Mouse (Mus musculus): Measurements from ENCODE around the gene Gtsf1. TPM values are rescaled to one million over a fixed set of nuclear protein-coding genes. Genes with fewer than 3 reads are reported as not detected.
A peak's percentile ranks its signal among the peaks of the same experiment; 100 is the strongest.
"Not testable (repeated sequence)": the region's sequence is repeated elsewhere in the genome, so short reads cannot be mapped to it uniquely, and the experiment has no call there.

The Gtsf1 gene
- total RNA-seq (2021) = not detected
- long read RNA-seq, experiment 1 = 0 reads
- long read RNA-seq, experiment 2 = 0 reads

DNA sequence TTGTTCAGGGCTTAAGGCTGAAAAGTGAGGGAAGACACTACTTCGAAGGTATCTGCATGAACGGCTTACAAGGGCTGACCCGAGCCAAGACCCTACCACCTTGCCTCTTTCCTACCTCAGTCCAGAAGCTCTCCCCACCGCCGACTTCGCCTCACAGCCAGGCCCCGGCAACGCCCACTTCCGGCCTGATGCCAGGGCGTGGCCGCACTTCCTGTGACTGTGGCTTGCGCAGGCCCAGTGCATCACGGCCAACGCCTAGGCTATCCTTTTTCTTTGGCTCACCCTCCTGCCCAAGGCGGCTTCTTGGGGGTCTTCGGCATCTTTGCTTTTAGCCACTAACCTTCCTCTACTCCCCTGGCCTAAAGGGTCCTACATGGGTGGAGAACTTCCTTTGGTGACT, at the start of gene Gtsf1:
Gene Gtsf1 (minus strand): TSS at position 230 of the 400 bp plus-strand sequence.
- DNase-seq (ENCODE audit: low spot score in 2 of 2) = no peak

DNA sequence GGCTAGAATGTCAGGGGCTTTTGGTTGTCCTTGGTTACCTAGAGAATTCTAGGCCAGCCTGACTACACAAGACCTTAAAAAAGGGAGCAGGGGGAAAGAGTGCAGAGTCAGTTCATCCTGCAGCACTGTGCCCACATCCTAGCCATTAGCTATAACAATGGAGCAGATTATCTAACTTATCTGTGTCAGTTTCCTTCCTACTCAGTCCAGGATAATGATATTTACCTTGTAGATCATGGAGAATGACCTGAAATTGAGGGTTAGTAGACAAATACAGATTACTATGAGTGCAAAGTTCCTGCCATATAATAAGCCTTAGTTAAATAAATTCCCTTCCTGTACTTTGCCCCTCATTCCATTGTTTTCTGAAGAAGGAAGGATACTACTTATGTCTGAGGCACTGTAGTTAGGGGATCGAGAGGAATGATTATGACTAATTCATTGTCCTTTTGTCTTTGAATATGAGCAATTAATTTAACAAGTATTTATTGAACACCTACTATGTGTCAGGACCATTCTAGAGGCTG, 48.9 kb upstream of the Gtsf1 start:
- DNase-seq (ENCODE audit: low spot score in 2 of 2) = no peak

DNA sequence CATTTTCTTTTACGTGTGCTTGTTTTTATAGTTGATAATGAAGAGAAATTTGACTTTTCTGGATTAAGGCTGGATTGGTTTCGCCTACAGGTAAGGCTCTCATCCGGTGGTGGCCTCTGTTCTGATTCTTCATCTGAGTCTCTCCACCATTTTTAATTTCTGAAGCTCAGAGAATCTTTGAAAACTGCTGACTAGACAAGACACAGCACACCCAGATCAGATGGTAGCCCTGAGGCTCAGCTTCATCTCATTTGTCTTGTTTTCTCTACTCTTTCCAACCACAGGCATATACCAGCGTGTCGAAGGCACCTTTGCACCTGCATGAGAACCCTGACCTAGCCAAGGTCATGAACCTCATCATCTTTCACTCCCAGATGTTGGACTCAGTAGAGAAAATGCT, 43.5 kb upstream of the Gtsf1 start:
- no peak for DNase-seq (ENCODE audit: low spot score in 2 of 2)

GRCm38 (mm10) chr15:103473182-103473581, 42.9 kb upstream of the Gtsf1 start:
- no peak for DNase-seq (ENCODE audit: low spot score in 2 of 2)

GRCm38 (mm10) chr15:103472265-103472664, 42.0 kb upstream of the Gtsf1 start:
- DNase-seq (ENCODE audit: low spot score in 2 of 2) = no peak

DNA sequence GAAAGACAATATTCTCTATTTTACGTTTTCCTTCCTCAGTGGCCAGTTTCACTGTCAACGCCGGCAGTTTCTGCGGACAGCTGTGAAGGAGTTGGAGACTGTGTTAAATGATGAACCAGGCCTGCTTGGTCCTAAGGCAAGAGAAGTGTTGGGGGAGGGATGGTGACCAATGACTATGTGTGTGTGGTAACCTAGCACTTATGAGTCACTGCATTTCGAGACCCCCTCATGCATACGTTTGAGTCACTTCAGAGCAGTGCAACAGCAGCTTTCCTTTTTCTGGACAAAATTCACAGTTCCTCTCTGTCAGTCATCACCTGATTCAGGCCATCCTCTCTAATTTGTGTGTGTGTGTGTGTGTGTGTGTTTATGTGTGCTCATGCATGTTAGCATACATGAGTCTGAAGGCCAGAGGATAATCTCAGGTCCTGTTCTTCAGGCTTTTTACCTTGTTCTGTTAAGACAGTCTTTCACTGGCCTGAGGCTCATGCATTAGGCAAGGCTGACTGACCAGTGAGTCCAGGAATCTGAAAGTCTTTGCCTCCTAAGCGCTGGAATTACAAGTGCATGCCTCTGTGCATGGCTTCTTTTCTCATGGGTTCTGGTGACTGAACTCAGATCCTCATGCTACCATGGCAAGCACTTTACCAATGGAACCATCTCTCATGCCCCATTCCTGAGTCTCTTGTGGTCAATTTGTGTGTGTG, 41.4 kb upstream of the Gtsf1 start:
- DNase-seq (ENCODE audit: low spot score in 2 of 2) = no peak

- DNase-seq (ENCODE audit: low spot score in 2 of 2) = no peak
These were observed 32.4 kb upstream of the Gtsf1 start for GRCm38 (mm10) chr15:103462539-103463261.

GRCm38 (mm10) chr15:103454449-103454848, 24.2 kb upstream of the Gtsf1 start:
- DNase-seq (ENCODE audit: low spot score in 2 of 2) = no peak

DNA sequence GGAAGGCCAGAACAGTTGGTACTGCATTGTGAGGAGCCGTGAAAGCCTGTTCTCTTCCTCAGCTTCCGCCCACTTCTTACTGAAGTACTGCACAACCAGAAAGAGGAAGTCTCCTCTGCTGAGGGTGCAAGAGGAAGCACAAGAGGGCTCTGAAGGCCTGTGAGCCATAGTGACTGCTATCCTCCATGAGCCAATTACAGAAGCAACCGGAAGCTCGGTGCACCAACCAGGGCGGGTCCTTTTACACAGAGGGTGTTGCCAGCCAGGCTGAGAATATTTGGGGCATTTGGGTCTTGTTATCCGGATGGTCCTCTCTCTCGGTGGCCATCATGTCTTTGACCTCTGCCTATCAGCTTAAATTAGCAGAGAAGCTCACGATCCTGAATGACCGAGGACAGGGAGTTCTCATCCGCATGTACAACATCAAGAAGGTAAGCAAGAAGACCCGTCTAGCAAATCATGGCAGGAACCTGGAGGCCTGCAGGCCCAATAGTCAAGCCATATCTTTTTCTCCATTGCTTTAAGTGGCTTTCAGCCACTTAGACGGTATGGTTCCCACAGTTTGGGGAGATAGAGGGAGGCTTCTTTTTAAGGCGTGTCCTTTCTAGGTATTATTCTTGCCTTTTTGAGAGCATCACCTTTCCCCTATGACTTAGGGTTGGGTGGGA, 23.4 kb upstream of the Gtsf1 start, which contains the start of gene Nckap1l:
Gene Nckap1l (plus strand): TSS at position 244 of the 668 bp plus-strand sequence.
- peak in 1 of 2 experiments; percentile 3 for DNase-seq (ENCODE audit: low spot score in 2 of 2)

DNA sequence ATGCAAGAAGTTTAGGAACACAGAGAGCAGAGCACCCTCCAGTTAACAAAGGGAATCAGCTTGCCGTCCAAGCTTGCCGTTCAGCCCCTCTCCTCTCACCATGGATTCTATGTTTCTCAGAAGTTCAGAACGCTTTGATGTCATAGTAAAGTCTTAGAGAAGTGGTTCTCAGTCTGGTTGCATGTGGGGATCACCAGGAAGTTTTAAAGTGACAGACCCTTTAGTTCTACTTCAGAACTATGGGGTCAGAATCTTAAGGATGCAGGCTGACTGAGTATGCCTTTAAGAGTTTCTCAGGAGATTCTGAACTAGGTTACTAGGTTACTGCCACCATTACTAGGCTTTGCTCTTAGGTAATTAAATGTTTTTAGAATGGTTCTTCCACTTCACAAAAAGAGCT, 18.1 kb upstream of the Gtsf1 start, which contains the start of gene Gtsf2:
Gene Gtsf2 (minus strand): TSS at position 101 of the 400 bp plus-strand sequence.
- no peak for DNase-seq (ENCODE audit: low spot score in 2 of 2)

GRCm38 (mm10) chr15:103445966-103446365, 15.7 kb upstream of the Gtsf1 start:
- not testable (repeated sequence) for DNase-seq (ENCODE audit: low spot score in 2 of 2)

GRCm38 (mm10) chr15:103427017-103427416, 3.3 kb downstream of the Gtsf1 start:
- no peak for DNase-seq (ENCODE audit: low spot score in 2 of 2)

DNA sequence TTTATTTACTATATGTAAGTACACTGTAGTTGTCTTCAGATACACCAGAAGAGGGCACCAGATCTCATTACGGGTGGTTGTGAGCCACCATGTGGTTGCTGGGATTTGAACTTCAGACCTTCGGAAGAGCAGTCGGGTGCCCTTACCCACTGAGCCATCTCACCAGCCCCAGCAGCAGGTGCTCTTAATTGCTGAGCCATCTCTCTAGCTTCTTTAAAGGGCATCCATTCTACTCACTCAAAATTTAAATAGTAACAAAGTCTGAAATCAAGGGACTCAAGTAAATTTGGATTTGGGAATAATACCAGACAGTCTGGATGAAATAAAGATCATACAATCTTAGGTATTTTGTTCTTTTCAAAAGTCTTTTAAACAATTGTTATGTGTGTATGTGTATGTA, 24.7 kb downstream of the Gtsf1 start:
- DNase-seq (ENCODE audit: low spot score in 2 of 2) = not testable (repeated sequence)

DNA sequence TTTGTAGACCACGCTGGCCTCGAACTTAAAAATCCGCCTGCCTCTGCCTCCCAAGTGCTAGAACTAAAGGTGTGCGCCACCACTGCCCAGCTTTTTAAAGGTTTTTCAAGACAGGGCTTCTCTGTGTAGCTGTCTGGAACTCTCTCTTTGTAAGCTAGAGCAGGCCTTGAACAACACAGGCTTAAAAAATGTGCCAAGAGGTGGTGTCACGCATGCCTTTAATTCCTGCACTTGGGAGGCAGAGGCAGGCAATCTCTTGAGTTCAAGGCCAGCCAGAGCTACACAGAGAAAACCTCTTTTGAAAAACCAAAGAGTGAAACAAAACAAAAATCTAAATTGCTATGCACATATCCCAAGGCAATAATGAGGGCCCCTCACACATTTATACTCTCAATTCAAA, 28.9 kb downstream of the Gtsf1 start:
- no peak for DNase-seq (ENCODE audit: low spot score in 2 of 2)

DNA sequence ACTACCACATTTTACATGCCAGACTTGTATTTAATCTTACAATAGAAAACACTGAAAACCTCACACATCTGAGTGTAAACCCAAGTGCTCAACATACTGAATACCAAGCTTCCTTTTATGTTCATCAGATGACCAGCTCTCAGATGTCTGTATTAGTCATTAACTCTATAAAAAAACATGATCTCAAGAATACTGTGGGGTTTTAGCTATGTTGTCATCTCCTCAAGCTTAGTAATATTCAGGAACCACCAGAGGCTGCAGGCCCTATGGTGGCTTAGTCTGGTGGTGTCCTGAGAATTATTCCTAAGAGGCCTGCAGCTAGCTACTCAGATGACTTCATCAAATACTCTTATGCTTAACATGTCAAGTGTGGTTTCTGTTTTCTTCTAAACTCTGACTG, 36.7 kb downstream of the Gtsf1 start:
- DNase-seq (ENCODE audit: low spot score in 2 of 2) = no peak

- no peak for DNase-seq (ENCODE audit: low spot score in 2 of 2)
These were observed 41.6 kb downstream of the Gtsf1 start for GRCm38 (mm10) chr15:103388556-103389145.

DNA sequence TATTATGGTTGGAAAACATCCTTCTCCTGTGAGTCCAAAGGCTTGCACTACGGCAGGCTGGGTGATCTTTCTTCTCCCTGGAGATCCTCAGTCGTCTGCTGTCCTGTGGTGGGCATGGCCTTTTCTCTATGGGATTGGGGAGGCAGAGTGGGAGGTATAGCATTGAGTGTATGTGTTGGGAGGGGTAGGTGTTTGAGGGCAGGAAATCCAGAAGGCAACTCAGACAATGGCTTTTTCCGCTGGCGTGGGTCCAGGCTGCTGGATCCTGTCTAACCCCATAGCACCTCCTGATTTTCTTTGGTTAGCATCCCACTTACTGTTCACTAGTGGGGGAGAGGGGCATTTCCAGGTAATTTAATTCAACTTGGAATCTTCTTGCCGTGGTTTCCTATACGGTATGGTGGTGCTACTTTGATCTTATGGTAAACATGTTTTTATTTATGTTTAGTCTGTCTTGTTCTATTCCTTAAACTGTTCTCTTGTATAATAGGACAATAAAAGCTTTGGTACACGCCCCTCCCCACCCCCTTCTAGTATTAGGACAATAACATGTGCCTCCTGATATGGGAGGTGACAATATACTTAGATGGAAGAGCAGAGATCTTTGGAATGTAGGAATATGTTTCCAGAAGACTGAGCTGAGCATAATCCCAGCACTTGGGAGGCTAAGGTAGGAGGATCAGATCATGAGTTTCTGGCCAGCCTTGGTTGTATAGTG, 46.3 kb downstream of the Gtsf1 start:
- peak in 1 of 2 experiments; percentile 48 for DNase-seq (ENCODE audit: low spot score in 2 of 2)

DNA sequence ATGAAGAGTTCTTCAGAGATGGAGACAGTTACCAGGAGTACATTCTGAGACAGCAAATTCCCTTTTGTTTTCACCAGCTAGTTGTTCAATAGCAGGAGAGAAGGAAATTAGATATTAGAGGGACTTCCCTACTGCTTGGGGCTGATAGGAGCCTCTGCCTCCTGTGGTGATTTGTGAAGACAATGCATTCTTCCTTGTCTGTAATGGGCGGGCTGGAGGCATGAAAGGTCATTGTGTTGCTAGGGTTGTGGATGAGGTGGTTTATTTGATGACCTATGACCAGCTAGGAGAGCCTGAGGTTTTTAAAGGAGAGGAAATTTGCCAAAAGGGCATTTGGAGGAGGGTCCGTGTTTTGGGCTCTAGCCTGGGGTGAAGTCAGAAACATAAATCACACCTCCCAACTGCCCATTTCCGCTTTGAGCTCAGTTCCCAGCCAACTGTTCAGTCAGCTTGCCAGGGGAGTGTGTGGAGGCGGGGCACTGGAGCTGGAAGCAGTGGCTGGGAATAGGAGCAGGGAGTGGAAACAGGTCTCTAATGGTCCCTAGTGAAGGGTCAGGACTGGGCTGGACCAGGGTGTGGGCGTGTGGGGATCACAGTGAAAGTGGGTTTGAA, 47.4 kb downstream of the Gtsf1 start:
- peak in 1 of 2 experiments; percentile 57 for DNase-seq (ENCODE audit: low spot score in 2 of 2)

GRCm38 (mm10) chr15:103382075-103382474, 48.2 kb downstream of the Gtsf1 start:
- no peak for DNase-seq (ENCODE audit: low spot score in 2 of 2)
